Mouse (Mus musculus): ENCODE measurements at regions not wholly inside any gene's neighbourhood (a gene's known extent, or its start where the extent isn't known, plus 50 kb on each side); places are given as distances from the start of the nearest gene placed in this dataset.

GRCm38 (mm10) chr5:41061646-41062045 is 646.3 kb downstream of the Rab28 start:
- Histone ChIP-seq H3K36me3 (ENCODE audit: control insufficient read depth, insufficient read depth) (no peaks in the 10 kb centered on the region), H3K4me1 (ENCODE audit: control insufficient read depth, low read depth, low read length) (no peaks in the 10 kb centered on the region), H3K4me2 (ENCODE audit: low read depth, low read length) (no peak overlapping the region), H3K4me3 (ENCODE audit: low read depth, low read length) (no peak overlapping the region), H3K9ac (ENCODE audit: low read depth, low read length) (no peak overlapping the region), H3K27ac (ENCODE audit: low read length) (no peak overlapping the region), H3K27me3 (ENCODE audit: control insufficient read depth, insufficient read depth, low read depth, low read length) (no peaks in the 10 kb centered on the region), H3K9me3 (replicated peaks; ENCODE audit: control insufficient read depth, low read length) (no peaks in the 10 kb centered on the region)
- 67% methylated on average over 9 of the region's 9 CpGs for WGBS (ENCODE audit: insufficient replicate concordance)
- ATAC-seq (ENCODE audit: low read depth) = no peak

DNA sequence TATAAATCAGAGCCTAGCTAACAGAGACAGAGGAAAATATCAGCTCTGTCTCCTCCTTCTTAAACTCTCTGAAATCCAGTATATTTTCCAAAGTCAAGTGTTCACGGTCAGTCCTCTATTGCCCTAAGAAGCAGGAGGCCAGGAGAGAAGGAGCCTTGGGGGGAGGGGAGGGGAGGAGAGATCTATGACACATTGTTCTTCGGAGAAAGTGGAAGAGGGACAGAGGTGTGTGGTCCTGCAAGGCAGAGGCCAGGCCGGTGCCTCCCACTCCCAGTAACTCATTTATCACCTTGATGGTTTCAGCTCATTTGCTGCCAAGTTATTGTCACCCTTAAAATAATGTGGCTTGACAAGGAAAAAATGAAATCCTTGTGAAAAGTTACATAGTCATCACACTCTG is 646.7 kb downstream of the Rab28 start:
- Histone ChIP-seq H3K27ac (ENCODE audit: low read length) (no peak overlapping the region), H3K9me3 (replicated peaks; ENCODE audit: control insufficient read depth, low read length) (no peaks in the 10 kb centered on the region), H3K27me3 (ENCODE audit: control insufficient read depth, insufficient read depth, low read depth, low read length) (no peaks in the 10 kb centered on the region), H3K36me3 (ENCODE audit: control insufficient read depth, insufficient read depth) (no peaks in the 10 kb centered on the region), H3K4me1 (ENCODE audit: control insufficient read depth, low read depth, low read length) (no peaks in the 10 kb centered on the region), H3K4me2 (ENCODE audit: low read depth, low read length) (no peak overlapping the region), H3K9ac (ENCODE audit: low read depth, low read length) (no peak overlapping the region), H3K4me3 (ENCODE audit: low read depth, low read length) (no peak overlapping the region)
- ATAC-seq (ENCODE audit: low read depth) = no peak
- WGBS (ENCODE audit: insufficient replicate concordance) = 50% methylated on average over 3 of the region's 3 CpGs

DNA sequence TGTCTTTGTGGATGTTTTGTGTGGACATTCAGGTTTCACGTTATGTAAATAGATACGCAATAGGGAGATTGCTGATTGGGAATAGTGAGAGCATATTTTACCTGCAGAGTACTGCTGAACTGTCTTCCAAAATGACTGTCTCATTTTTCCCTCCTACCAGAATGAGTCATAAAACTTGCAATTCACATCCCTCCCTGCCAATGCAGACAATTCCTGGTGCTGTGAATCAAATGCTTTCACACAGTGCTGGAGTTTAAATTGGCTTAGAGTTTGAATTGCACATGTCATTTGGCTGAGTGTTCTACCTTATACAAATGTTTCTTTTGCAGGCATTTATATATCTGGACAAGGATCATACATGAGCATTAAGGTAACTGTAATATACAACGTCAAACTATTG is 649.9 kb downstream of the Rab28 start:
- H3K4me1 ChIP-seq (ENCODE audit: control insufficient read depth, low read depth, low read length) = no peaks in the 10 kb centered on the region
- no peaks in the 10 kb centered on the region for H3K36me3 ChIP-seq (ENCODE audit: control insufficient read depth, insufficient read depth)
- no peak overlapping the region for H3K9ac ChIP-seq (ENCODE audit: low read depth, low read length)
- H3K9me3 ChIP-seq (replicated peaks; ENCODE audit: control insufficient read depth, low read length) = no peaks in the 10 kb centered on the region
- ATAC-seq (ENCODE audit: low read depth) = no peak
- no peak overlapping the region for H3K27ac ChIP-seq (ENCODE audit: low read length)
- no peak overlapping the region for H3K4me2 ChIP-seq (ENCODE audit: low read depth, low read length)
- no peaks in the 10 kb centered on the region for H3K27me3 ChIP-seq (ENCODE audit: control insufficient read depth, insufficient read depth, low read depth, low read length)
- no peak overlapping the region for H3K4me3 ChIP-seq (ENCODE audit: low read depth, low read length)
- 82% methylated on average over 3 of the region's 3 CpGs for WGBS (ENCODE audit: insufficient replicate concordance)

DNA sequence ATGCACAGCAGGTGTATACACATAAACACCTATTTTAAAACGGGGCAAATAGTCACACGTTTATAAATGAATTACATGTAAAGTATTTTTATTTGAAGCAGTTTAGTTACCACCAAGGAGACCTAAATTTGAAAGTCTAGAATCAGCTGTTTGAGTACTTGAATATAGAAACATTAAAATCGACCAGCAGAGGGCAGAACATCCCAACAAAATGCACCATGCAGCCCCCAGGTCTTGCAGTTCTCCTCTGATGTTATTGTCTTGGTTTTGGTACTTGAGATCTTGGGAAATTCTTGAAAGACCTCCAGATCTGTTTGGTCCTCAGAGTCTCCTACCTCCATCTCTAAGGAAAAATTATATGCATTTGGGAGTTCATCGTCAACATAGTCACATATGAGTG is 656.0 kb downstream of the Rab28 start:
- H3K4me2 ChIP-seq (ENCODE audit: low read depth, low read length) = no peak overlapping the region
- 22% methylated on average over 4 of the region's 4 CpGs for WGBS (ENCODE audit: insufficient replicate concordance)
- no peaks in the 10 kb centered on the region for H3K27me3 ChIP-seq (ENCODE audit: control insufficient read depth, insufficient read depth, low read depth, low read length)

GRCm38 (mm10) chr5:41048515-41048914 is 659.4 kb downstream of the Rab28 start:
- ATAC-seq (ENCODE audit: low read depth) = no peak
- 24% methylated on average over 1 of the region's 1 CpGs for WGBS (ENCODE audit: insufficient replicate concordance)
- Histone ChIP-seq H3K4me3 (ENCODE audit: low read depth, low read length) (no peak overlapping the region), H3K4me2 (ENCODE audit: low read depth, low read length) (no peak overlapping the region), H3K36me3 (ENCODE audit: control insufficient read depth, insufficient read depth) (no peaks in the 10 kb centered on the region), H3K27me3 (ENCODE audit: control insufficient read depth, insufficient read depth, low read depth, low read length) (no peaks in the 10 kb centered on the region), H3K9me3 (replicated peaks; ENCODE audit: control insufficient read depth, low read length) (no peaks in the 10 kb centered on the region), H3K9ac (ENCODE audit: low read depth, low read length) (no peak overlapping the region), H3K4me1 (ENCODE audit: control insufficient read depth, low read depth, low read length) (no peaks in the 10 kb centered on the region), H3K27ac (ENCODE audit: low read length) (no peak overlapping the region)

More for the DNA sequence above, 656.0 kb downstream of the Rab28 start:
- H3K4me1 ChIP-seq (ENCODE audit: control insufficient read depth, low read depth, low read length) = no peaks in the 10 kb centered on the region
- H3K9me3 ChIP-seq (replicated peaks; ENCODE audit: control insufficient read depth, low read length) = no peaks in the 10 kb centered on the region
- H3K36me3 ChIP-seq (ENCODE audit: control insufficient read depth, insufficient read depth) = no peaks in the 10 kb centered on the region
- H3K27ac ChIP-seq (ENCODE audit: low read length) = no peak overlapping the region
- ATAC-seq (ENCODE audit: low read depth) = no peak
- H3K9ac ChIP-seq (ENCODE audit: low read depth, low read length) = no peak overlapping the region
- no peak overlapping the region for H3K4me3 ChIP-seq (ENCODE audit: low read depth, low read length)

- Histone ChIP-seq H3K9me3 (replicated peaks; ENCODE audit: control insufficient read depth, low read length) (no peaks in the 10 kb centered on the region), H3K4me1 (ENCODE audit: control insufficient read depth, low read depth, low read length) (no peaks in the 10 kb centered on the region), H3K36me3 (ENCODE audit: control insufficient read depth, insufficient read depth) (no peaks in the 10 kb centered on the region), H3K4me2 (ENCODE audit: low read depth, low read length) (no peak overlapping the region), H3K27ac (ENCODE audit: low read length) (no peak overlapping the region), H3K4me3 (ENCODE audit: low read depth, low read length) (no peak overlapping the region), H3K27me3 (ENCODE audit: control insufficient read depth, insufficient read depth, low read depth, low read length) (no peaks in the 10 kb centered on the region), H3K9ac (ENCODE audit: low read depth, low read length) (no peak overlapping the region)
- ATAC-seq (ENCODE audit: low read depth) = no peak
- 22% methylated on average over 1 of the region's 1 CpGs for WGBS (ENCODE audit: insufficient replicate concordance)
These were observed 662.7 kb downstream of the Rab28 start for GRCm38 (mm10) chr5:41045221-41045620.

DNA sequence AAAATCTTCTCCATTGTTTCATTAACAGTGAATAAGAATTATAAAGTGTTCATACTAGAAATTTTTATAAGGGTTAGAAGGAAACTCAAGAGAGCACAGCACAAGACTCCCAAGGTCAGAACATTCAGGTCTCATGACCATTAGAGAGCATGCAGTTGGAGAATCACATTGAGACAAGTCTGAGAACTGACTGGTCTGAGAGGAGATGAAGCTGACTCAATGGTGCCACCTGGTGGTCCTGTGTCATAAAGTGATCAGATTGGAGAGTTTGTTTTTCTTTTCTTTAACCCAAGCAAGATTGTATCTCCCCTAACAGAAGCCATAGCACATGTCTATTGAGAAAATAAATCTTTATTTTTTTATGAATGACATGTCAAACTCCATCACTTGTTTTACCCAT is 663.5 kb downstream of the Rab28 start:
- Histone ChIP-seq H3K4me3 (ENCODE audit: low read depth, low read length) (no peak overlapping the region), H3K4me2 (ENCODE audit: low read depth, low read length) (no peak overlapping the region), H3K9me3 (replicated peaks; ENCODE audit: control insufficient read depth, low read length) (no peaks in the 10 kb centered on the region), H3K27ac (ENCODE audit: low read length) (no peak overlapping the region), H3K4me1 (ENCODE audit: control insufficient read depth, low read depth, low read length) (no peaks in the 10 kb centered on the region), H3K27me3 (ENCODE audit: control insufficient read depth, insufficient read depth, low read depth, low read length) (no peaks in the 10 kb centered on the region), H3K36me3 (ENCODE audit: control insufficient read depth, insufficient read depth) (no peaks in the 10 kb centered on the region), H3K9ac (ENCODE audit: low read depth, low read length) (no peak overlapping the region)
- no peak for ATAC-seq (ENCODE audit: low read depth)

- Histone ChIP-seq H3K27me3 (ENCODE audit: control insufficient read depth, insufficient read depth, low read depth, low read length) (no peaks in the 10 kb centered on the region), H3K4me1 (ENCODE audit: control insufficient read depth, low read depth, low read length) (no peaks in the 10 kb centered on the region), H3K4me3 (ENCODE audit: low read depth, low read length) (no peak overlapping the region), H3K4me2 (ENCODE audit: low read depth, low read length) (no peak overlapping the region), H3K27ac (ENCODE audit: low read length) (no peak overlapping the region), H3K9me3 (replicated peaks; ENCODE audit: control insufficient read depth, low read length) (no peaks in the 10 kb centered on the region), H3K9ac (ENCODE audit: low read depth, low read length) (no peak overlapping the region), H3K36me3 (ENCODE audit: control insufficient read depth, insufficient read depth) (no peaks in the 10 kb centered on the region)
- WGBS (ENCODE audit: insufficient replicate concordance) = 64% methylated on average over 4 of the region's 4 CpGs
- ATAC-seq (ENCODE audit: low read depth) = no peak
These were observed 669.2 kb downstream of the Rab28 start for GRCm38 (mm10) chr5:41038790-41039189.

DNA sequence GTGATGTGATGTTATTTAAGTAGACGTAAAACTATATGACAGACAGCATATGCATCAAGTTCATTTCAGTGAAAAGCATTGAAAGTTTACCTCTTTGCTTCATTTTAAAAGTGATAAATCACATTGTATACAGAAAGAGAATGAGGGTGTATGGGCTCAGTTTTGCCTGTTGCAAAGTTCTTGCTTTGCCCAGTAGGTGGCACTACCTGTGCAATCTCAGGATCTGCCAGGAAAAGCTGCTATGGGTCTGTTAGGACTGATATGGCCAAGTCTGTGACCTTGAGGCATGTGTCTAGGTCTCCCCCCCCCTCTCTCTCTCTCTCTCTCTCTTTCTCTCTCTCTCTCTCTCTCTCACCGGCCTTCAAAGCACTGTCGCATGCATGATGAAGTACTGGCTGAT is 701.3 kb downstream of the Rab28 start:
- H3K9me3 ChIP-seq (replicated peaks; ENCODE audit: control insufficient read depth, low read length) = no peaks in the 10 kb centered on the region
- H3K27ac ChIP-seq (ENCODE audit: low read length) = no peak overlapping the region
- no peaks in the 10 kb centered on the region for H3K27me3 ChIP-seq (ENCODE audit: control insufficient read depth, insufficient read depth, low read depth, low read length)
- no peaks in the 10 kb centered on the region for H3K36me3 ChIP-seq (ENCODE audit: control insufficient read depth, insufficient read depth)
- H3K4me1 ChIP-seq (ENCODE audit: control insufficient read depth, low read depth, low read length) = no peaks in the 10 kb centered on the region
- WGBS (ENCODE audit: insufficient replicate concordance) = 58% methylated on average over 3 of the region's 3 CpGs
- H3K4me2 ChIP-seq (ENCODE audit: low read depth, low read length) = no peak overlapping the region
- no peak overlapping the region for H3K9ac ChIP-seq (ENCODE audit: low read depth, low read length)
- ATAC-seq (ENCODE audit: low read depth) = no peak
- H3K4me3 ChIP-seq (ENCODE audit: low read depth, low read length) = no peak overlapping the region

- no peak for ATAC-seq (ENCODE audit: low read depth)
- H3K4me1 ChIP-seq (ENCODE audit: control insufficient read depth, low read depth, low read length) = no peaks in the 10 kb centered on the region
These were observed 721.4 kb downstream of the Rab28 start for GRCm38 (mm10) chr5:40986562-40986961.

More at GRCm38 (mm10) chr5:40986562-40986961, 721.4 kb downstream of the Rab28 start:
- Histone ChIP-seq H3K27me3 (ENCODE audit: control insufficient read depth, insufficient read depth, low read depth, low read length) (no peaks in the 10 kb centered on the region), H3K27ac (ENCODE audit: low read length) (no peak overlapping the region), H3K9me3 (replicated peaks; ENCODE audit: control insufficient read depth, low read length) (no peaks in the 10 kb centered on the region), H3K36me3 (ENCODE audit: control insufficient read depth, insufficient read depth) (no peaks in the 10 kb centered on the region), H3K4me2 (ENCODE audit: low read depth, low read length) (no peak overlapping the region), H3K9ac (ENCODE audit: low read depth, low read length) (no peak overlapping the region), H3K4me3 (ENCODE audit: low read depth, low read length) (no peak overlapping the region)
- 52% methylated on average over 7 of the region's 7 CpGs for WGBS (ENCODE audit: insufficient replicate concordance)
